Mouse (Mus musculus) limb, embryonic 14.5 days (tissue): ENCODE measurements around the gene Lrig1. TPM values are rescaled to one million over a fixed set of nuclear protein-coding genes. Genes with fewer than 3 reads are reported as not detected.

ENCODE experiments used
- ATAC-seq: fragments of 200-750 bp; cut with Nextera tagmentation; 2 replicates; pipeline ENCODE4 v1.8.0; 2017; ENCODE audit warnings: low read depth, moderate number of reproducible peaks, moderate TSS enrichment; ENCODE audit not compliant: low FRiP score
- DNase-seq: peaks from one replicate; pipeline ENCODE4 v3.0.0-alpha.2; 2015; ENCODE audit warnings: low spot score
- H3K27ac ChIP-seq: fragments of 300-500 bp; sonication (generic); replicated peaks from 2 replicates; pipeline ENCODE4 v1.5.1; 2014; ENCODE audit warnings: low read depth, mild to moderate bottlenecking, low read length, moderate library complexity, mixed read lengths
- H3K27me3 ChIP-seq: fragments of 300-500 bp; sonication (generic); 2 replicates; pipeline ENCODE4 v1.6.1; 2014; ENCODE audit warnings: low read length, mixed read lengths; ENCODE audit not compliant: control insufficient read depth, insufficient read depth
- H3K36me3 ChIP-seq: fragments of 300-500 bp; sonication (generic); 2 replicates; pipeline ENCODE4 v1.6.1; 2014; ENCODE audit warnings: mild to moderate bottlenecking, low read length, moderate library complexity, mixed read lengths; ENCODE audit not compliant: control insufficient read depth, insufficient read depth
- H3K4me1 ChIP-seq: fragments of 300-500 bp; sonication (generic); 2 replicates; pipeline ENCODE4 v1.6.1; 2014; ENCODE audit warnings: antibody characterized with exemption, low read length, mixed read lengths; ENCODE audit not compliant: control insufficient read depth, insufficient read depth
- H3K4me2 ChIP-seq: fragments of 300-500 bp; sonication (generic); replicated peaks from 2 replicates; pipeline ENCODE4 v1.6.1; 2014; ENCODE audit warnings: low read depth, mild to moderate bottlenecking, low read length, moderate library complexity; ENCODE audit not compliant: severe bottlenecking
- H3K4me3 ChIP-seq: fragments of 300-500 bp; sonication (generic); replicated peaks from 2 replicates; pipeline ENCODE4 v1.5.1; 2014; ENCODE audit warnings: low read length
- H3K9ac ChIP-seq: fragments of 300-500 bp; sonication (generic); 2 replicates; pipeline ENCODE4 v1.6.1; 2014; ENCODE audit warnings: mild to moderate bottlenecking, low read depth, low read length, moderate library complexity; ENCODE audit not compliant: severe bottlenecking
- H3K9me3 ChIP-seq: fragments of 300-500 bp; sonication (generic); 2 replicates; pipeline ENCODE4 v1.6.1; 2016; ENCODE audit warnings: low read length; ENCODE audit not compliant: control insufficient read depth
- POLR2A ChIP-seq: fragments of 200-500 bp; IDR thresholded peaks from 2 replicates; pipeline ENCODE4 v1.8.0; 2012; ENCODE audit warnings: inconsistent platforms, mild to moderate bottlenecking, moderate library complexity, borderline replicate concordance; ENCODE audit not compliant: insufficient read depth, insufficient read length; ENCODE audit errors: extremely low read depth
- WGBS: fragments of 180-500 bp; shearing (Covaris S2); extraction: QIAGEN DNeasy Blood & Tissue Kit; methylation state at CpG from one replicate; pipeline ENCODE4 v1.1.7; 2014; 5-methylcytosine and 5-hydroxymethylcytosine counted together
- polyA plus RNA-seq, 2 experiments: library from polyadenylated mRNA; depleted of rRNA in 1 of 2; stranded (reverse) in 1 of 2; unstranded in 1 of 2; fragments of >200 nt; fragmentation: Nextera tagmentation in 1 of 2; extraction: Ambion mirVana in 1 of 2; gene quantifications; 2 replicates each; pipeline versions ENCODE4 v1.2.1 to v1.2.3; 2012 to 2014

Lrig1 gene
- polyA plus RNA-seq, 2 experiments, result 35.1 to 49.4 TPM

- H3K36me3 ChIP-seq, result no peaks in the 10 kb centered on the region
- ATAC-seq, result no peak
- no peak for DNase-seq
- no peaks in the 10 kb centered on the region for H3K9me3 ChIP-seq
- no peaks in the 10 kb centered on the region for H3K27me3 ChIP-seq
- TF ChIP-seq POLR2A, result no peak
- 74% methylated on average over 1 of the region's 1 CpGs for WGBS
- no peak overlapping the region for H3K4me3 ChIP-seq
- H3K9ac ChIP-seq, result no peak overlapping the region
- no peak overlapping the region; the same call in 1 of the 2 replicates for H3K4me2 ChIP-seq
- H3K27ac ChIP-seq, result no peak overlapping the region
- peaks cover 74% of the 10 kb centered on the region for H3K4me1 ChIP-seq
Observed at GRCm38 (mm10) chr6:94679249-94679648, 20.7 kb downstream of the Lrig1 start.

DNA sequence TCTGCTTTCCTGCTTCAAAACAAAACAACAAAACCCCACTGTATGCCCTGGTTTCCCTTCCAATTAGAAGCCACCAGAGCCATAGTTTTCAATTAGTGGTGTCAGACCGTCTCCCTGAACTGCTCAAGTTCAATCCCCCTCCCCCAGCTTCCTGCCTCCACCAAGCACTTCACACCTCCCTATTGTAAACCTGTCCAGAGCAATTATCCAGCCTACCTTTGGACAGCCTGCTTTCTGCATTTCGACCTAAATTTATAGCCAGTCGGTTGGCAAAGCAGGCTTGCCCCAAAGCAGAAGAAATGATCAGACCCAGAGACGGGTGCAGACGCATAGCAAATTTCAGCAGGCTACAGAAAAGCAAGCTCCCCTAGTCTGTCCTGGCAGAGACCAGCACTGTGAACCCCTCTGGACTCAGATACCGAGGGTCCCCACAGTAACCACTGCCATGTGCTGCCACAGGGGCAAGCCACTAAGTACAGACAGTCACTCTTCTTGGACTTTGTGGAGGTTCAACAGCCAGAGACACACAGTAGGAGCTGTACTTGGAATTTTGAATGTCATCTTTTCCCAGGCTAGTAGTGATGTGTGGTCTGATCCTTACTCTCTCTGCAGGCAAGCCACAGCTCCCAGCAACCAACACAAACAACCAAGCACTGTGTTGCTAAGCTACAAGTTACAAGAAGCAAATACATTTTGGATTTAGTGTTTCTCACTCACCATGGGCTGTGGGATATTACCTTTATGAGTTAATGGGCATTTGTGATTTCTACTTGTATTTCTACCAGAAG, 21.4 kb downstream of the Lrig1 start:
- no peaks in the 10 kb centered on the region for H3K9me3 ChIP-seq
- DNase-seq (no peak), ATAC-seq (no peak)
- H3K4me2 ChIP-seq, result peak overlapping the region; percentile 20
- peak overlapping the region; percentile 29; the same call in 1 of the 2 replicates for H3K27ac ChIP-seq
- no peak overlapping the region for H3K4me3 ChIP-seq
- H3K4me1 ChIP-seq, result peaks cover 74% of the 10 kb centered on the region
- 7% methylated on average over 6 of the region's 6 CpGs for WGBS
- no peaks in the 10 kb centered on the region for H3K36me3 ChIP-seq
- H3K9ac ChIP-seq, result no peak overlapping the region
- no peak for TF ChIP-seq POLR2A
- H3K27me3 ChIP-seq, result no peaks in the 10 kb centered on the region

DNA sequence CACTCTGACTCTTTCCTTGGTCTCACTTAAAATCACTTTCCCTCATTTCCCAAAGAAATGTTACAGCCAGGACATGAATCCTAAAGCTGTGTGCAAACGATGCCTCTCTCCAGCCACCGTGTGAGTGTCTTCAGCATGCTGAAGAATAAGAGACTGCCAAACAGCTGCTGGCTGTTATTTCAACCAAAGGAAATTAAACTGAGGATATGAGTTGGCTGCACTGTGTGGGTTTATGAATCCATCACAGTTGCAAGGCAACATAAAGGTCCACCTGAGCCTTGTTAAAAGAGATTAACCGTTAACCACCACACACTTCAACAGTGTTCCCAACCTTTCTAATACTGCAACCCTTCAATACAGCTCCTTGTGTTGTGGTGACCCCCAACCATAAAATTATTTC, 22.5 kb downstream of the Lrig1 start:
- TF ChIP-seq POLR2A, result no peak
- DNase-seq, result peak; percentile 81
- Histone ChIP-seq H3K4me3 (no peak overlapping the region), H3K4me1 (peaks cover 70% of the 10 kb centered on the region), H3K27ac (peak overlapping the region; percentile 10; the same call in 1 of the 2 replicates), H3K9me3 (no peaks in the 10 kb centered on the region), H3K36me3 (no peaks in the 10 kb centered on the region), H3K27me3 (no peaks in the 10 kb centered on the region), H3K4me2 (peak overlapping the region; percentile 8; the same call in 1 of the 2 replicates), H3K9ac (no peak overlapping the region)
- peak; percentile 56 for ATAC-seq
- 4% methylated on average over 3 of the region's 3 CpGs for WGBS

DNA sequence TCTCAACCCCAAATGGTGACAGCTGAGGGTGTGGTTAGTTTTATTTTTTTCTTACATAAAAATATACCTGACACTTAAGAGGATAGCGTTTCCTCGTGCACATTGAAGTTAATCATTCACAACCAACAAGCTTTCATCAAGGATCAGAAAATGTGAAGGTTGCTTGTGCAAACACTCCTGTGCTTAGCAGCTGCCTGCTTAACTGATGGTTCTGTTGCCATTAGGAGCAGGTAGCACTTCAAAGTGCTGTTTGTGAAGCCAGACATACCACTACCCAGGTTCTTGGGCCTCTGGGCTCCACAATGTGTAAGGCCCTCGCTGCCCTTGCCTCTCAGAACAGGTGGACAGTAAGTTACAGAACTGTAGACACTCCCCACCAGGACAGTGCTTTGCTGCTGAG, 23.1 kb downstream of the Lrig1 start:
- Histone ChIP-seq H3K27me3 (no peaks in the 10 kb centered on the region), H3K4me3 (no peak overlapping the region), H3K9me3 (no peaks in the 10 kb centered on the region), H3K4me1 (peaks cover 64% of the 10 kb centered on the region), H3K27ac (peak overlapping the region; percentile 10; the same call in 1 of the 2 replicates), H3K9ac (no peak overlapping the region), H3K4me2 (peak overlapping the region; percentile 8; the same call in 1 of the 2 replicates), H3K36me3 (no peaks in the 10 kb centered on the region)
- 40% methylated on average over 3 of the region's 3 CpGs for WGBS
- TF ChIP-seq POLR2A, result no peak
- DNase-seq (no peak), ATAC-seq (0 out of 2 replicates have a peak, but pooled peaks have one; percentile 1)

- Histone ChIP-seq H3K27ac (no peak overlapping the region), H3K27me3 (no peaks in the 10 kb centered on the region)
- ATAC-seq, result no peak
Observed at GRCm38 (mm10) chr6:94676300-94676699, 23.7 kb downstream of the Lrig1 start.

More at GRCm38 (mm10) chr6:94676300-94676699, 23.7 kb downstream of the Lrig1 start:
- no peak for TF ChIP-seq POLR2A
- no peak overlapping the region for H3K4me3 ChIP-seq
- no peaks in the 10 kb centered on the region for H3K36me3 ChIP-seq
- H3K9me3 ChIP-seq, result no peaks in the 10 kb centered on the region
- no peak for DNase-seq
- 40% methylated on average over 7 of the region's 7 CpGs for WGBS
- no peak overlapping the region for H3K4me2 ChIP-seq
- peaks cover 59% of the 10 kb centered on the region for H3K4me1 ChIP-seq
- no peak overlapping the region for H3K9ac ChIP-seq
